Mouse (Mus musculus) frontal cortex, adult 2 months (tissue): ENCODE results near the gene Mbnl2. TPM values are rescaled to one million over a fixed set of nuclear protein-coding genes. Genes with fewer than 3 reads are reported as not detected.

Experiments
- DNase-seq, 2 experiments: peaks; one replicate each; pipeline ENCODE4 v3.0.0; 2022; ENCODE audit warnings: low spot score in 1 of 2; ENCODE audit errors: extremely low spot score in 1 of 2
- polyA plus RNA-seq: library from polyadenylated mRNA; depleted of rRNA; stranded (reverse); fragments of >200 nt; gene quantifications from 2 replicates; pipeline ENCODE4 v1.2.3, GENCODE M21; 2012; rRNA removed

Gene Mbnl2
- polyA plus RNA-seq = 108 and 118 TPM in 2 replicates

- DNase-seq = peak; percentile 96 to 98
These were observed at the start of gene Mbnl2 for GRCm38 (mm10) chr14:120275246-120276238. Gene Mbnl2 (plus strand): TSS chr14:120275669.

- DNase-seq = no peak
These were observed 43.4 kb upstream of the Mbnl2 start for GRCm38 (mm10) chr14:120232076-120232496.

GRCm38 (mm10) chr14:120235610-120236009 lies 39.9 kb upstream of the Mbnl2 start:
- DNase-seq = no peak

GRCm38 (mm10) chr14:120238501-120238900 lies 37.0 kb upstream of the Mbnl2 start:
- DNase-seq = no peak

GRCm38 (mm10) chr14:120240209-120240608 lies 35.3 kb upstream of the Mbnl2 start:
- no peak for DNase-seq

GRCm38 (mm10) chr14:120242711-120243110 lies 32.8 kb upstream of the Mbnl2 start:
- no peak for DNase-seq

GRCm38 (mm10) chr14:120245081-120245705 lies 30.3 kb upstream of the Mbnl2 start:
- peak in 1 of 2 experiments; percentile 37 for DNase-seq

- no peak for DNase-seq
These were observed 22.1 kb upstream of the Mbnl2 start for GRCm38 (mm10) chr14:120253331-120253730.

- no peak for DNase-seq
These were observed 19.3 kb upstream of the Mbnl2 start for GRCm38 (mm10) chr14:120256146-120256545.

- no peak for DNase-seq
These were observed 18.7 kb upstream of the Mbnl2 start for GRCm38 (mm10) chr14:120256623-120257384.

GRCm38 (mm10) chr14:120257483-120257882 lies 18.0 kb upstream of the Mbnl2 start:
- DNase-seq = no peak

GRCm38 (mm10) chr14:120259426-120259825 lies 16.0 kb upstream of the Mbnl2 start:
- no peak for DNase-seq

GRCm38 (mm10) chr14:120261606-120262005 lies 13.9 kb upstream of the Mbnl2 start:
- DNase-seq = no peak

GRCm38 (mm10) chr14:120262660-120263379 lies 12.6 kb upstream of the Mbnl2 start:
- DNase-seq = no peak

- no peak for DNase-seq
These were observed 11.9 kb upstream of the Mbnl2 start for GRCm38 (mm10) chr14:120263380-120264135.

- no peak for DNase-seq
These were observed 9.6 kb upstream of the Mbnl2 start for GRCm38 (mm10) chr14:120265886-120266285.

- no peak for DNase-seq
These were observed 8.3 kb upstream of the Mbnl2 start for GRCm38 (mm10) chr14:120267130-120267529.

GRCm38 (mm10) chr14:120270031-120270430 lies 5.4 kb upstream of the Mbnl2 start:
- DNase-seq = no peak

- no peak for DNase-seq
These were observed 4.8 kb upstream of the Mbnl2 start for GRCm38 (mm10) chr14:120270633-120271032.
